Mouse (Mus musculus) urinary bladder, postnatal 25 days (tissue): Measurements from ENCODE around the gene Trp53bp2.

ENCODE experiments used
- DNase-seq: peaks from one replicate; pipeline ENCODE4 v3.0.0; 2022; ENCODE audit warnings: low spot score

The Trp53bp2 gene

GRCm38 (mm10) chr1:182460291-182461244 is 51.6 kb downstream of the Trp53bp2 start:
- no peak for DNase-seq

- DNase-seq = peak; percentile 12
These were observed 52.3 kb downstream of the Trp53bp2 start for GRCm38 (mm10) chr1:182461261-182461660.

GRCm38 (mm10) chr1:182461813-182462212 is 52.8 kb downstream of the Trp53bp2 start:
- no peak for DNase-seq

GRCm38 (mm10) chr1:182465309-182465708 is 56.3 kb downstream of the Trp53bp2 start:
- no peak for DNase-seq

GRCm38 (mm10) chr1:182465978-182466377 is 57.0 kb downstream of the Trp53bp2 start:
- DNase-seq = no peak

- no peak for DNase-seq
These were observed 66.2 kb downstream of the Trp53bp2 start for GRCm38 (mm10) chr1:182475005-182475796.

GRCm38 (mm10) chr1:182478935-182479334 is 70.0 kb downstream of the Trp53bp2 start:
- no peak for DNase-seq

GRCm38 (mm10) chr1:182481138-182481537 is 72.2 kb downstream of the Trp53bp2 start:
- no peak for DNase-seq

- DNase-seq = no peak
These were observed 72.8 kb downstream of the Trp53bp2 start for GRCm38 (mm10) chr1:182481646-182482295.

GRCm38 (mm10) chr1:182482991-182483909 is 74.3 kb downstream of the Trp53bp2 start:
- no peak for DNase-seq

GRCm38 (mm10) chr1:182483910-182484274 is 74.9 kb downstream of the Trp53bp2 start:
- DNase-seq = no peak

GRCm38 (mm10) chr1:182488503-182488902 is 79.5 kb downstream of the Trp53bp2 start:
- DNase-seq = no peak

- peak; percentile 91 for DNase-seq
These were observed 81.0 kb downstream of the Trp53bp2 start for GRCm38 (mm10) chr1:182489803-182490452.

GRCm38 (mm10) chr1:182490568-182490967 is 81.6 kb downstream of the Trp53bp2 start:
- no peak for DNase-seq

- DNase-seq = no peak
These were observed 82.9 kb downstream of the Trp53bp2 start for GRCm38 (mm10) chr1:182491839-182492238.

- DNase-seq = no peak
These were observed 85.5 kb downstream of the Trp53bp2 start for GRCm38 (mm10) chr1:182494285-182495145.

GRCm38 (mm10) chr1:182496685-182497084 is 87.7 kb downstream of the Trp53bp2 start:
- DNase-seq = no peak

- DNase-seq = no peak
These were observed 88.8 kb downstream of the Trp53bp2 start for GRCm38 (mm10) chr1:182497736-182498135.

- no peak for DNase-seq
These were observed 90.6 kb downstream of the Trp53bp2 start for GRCm38 (mm10) chr1:182499443-182500089.
